Mouse (Mus musculus): Measurements from ENCODE around the gene Lrrc26. TPM values are rescaled to one million over a fixed set of nuclear protein-coding genes. Genes with fewer than 3 reads are reported as not detected.
A peak's percentile ranks its signal among the peaks of the same experiment; 100 is the strongest.

Gene Lrrc26
- polyA plus RNA-seq, 1 experiment from 2014 or later, result 0.89 TPM

- no peaks in the 10 kb centered on the region for H3K9me3 ChIP-seq (replicated peaks; ENCODE audit: control insufficient read depth, low read length)
- H3K4me2 ChIP-seq (ENCODE audit: low read depth, low read length), result peak overlapping the region; percentile 96
- H3K36me3 ChIP-seq (ENCODE audit: control insufficient read depth, insufficient read depth), result peaks cover 35% of the 10 kb centered on the region
- peak overlapping the region; percentile 65 for H3K27ac ChIP-seq (ENCODE audit: low read length)
- H3K4me1 ChIP-seq (ENCODE audit: control insufficient read depth, insufficient read depth, low read length), result peaks cover 19% of the 10 kb centered on the region
- H3K9ac ChIP-seq (ENCODE audit: low read length), result peak overlapping the region; percentile 82
- 0% methylated on average over 23 of the region's 29 CpGs for WGBS
- H3K27me3 ChIP-seq (ENCODE audit: control insufficient read depth, insufficient read depth, low read length), result no peaks in the 10 kb centered on the region
- ATAC-seq (replicated peaks; ENCODE audit: extremely low read depth, insufficient read depth, low FRiP score), result peak; percentile 47
- H3K4me3 ChIP-seq (ENCODE audit: low read length), result peak overlapping the region; percentile 78
These were observed 17.2 kb upstream of the Lrrc26 start for GRCm38 (mm10) chr2:25272515-25272914.

- peaks cover 40% of the 10 kb centered on the region for H3K36me3 ChIP-seq (ENCODE audit: control insufficient read depth, insufficient read depth)
- WGBS, result 32% methylated on average over 16 of the region's 16 CpGs
These were observed 16.7 kb upstream of the Lrrc26 start for GRCm38 (mm10) chr2:25273010-25273409.

DNA sequence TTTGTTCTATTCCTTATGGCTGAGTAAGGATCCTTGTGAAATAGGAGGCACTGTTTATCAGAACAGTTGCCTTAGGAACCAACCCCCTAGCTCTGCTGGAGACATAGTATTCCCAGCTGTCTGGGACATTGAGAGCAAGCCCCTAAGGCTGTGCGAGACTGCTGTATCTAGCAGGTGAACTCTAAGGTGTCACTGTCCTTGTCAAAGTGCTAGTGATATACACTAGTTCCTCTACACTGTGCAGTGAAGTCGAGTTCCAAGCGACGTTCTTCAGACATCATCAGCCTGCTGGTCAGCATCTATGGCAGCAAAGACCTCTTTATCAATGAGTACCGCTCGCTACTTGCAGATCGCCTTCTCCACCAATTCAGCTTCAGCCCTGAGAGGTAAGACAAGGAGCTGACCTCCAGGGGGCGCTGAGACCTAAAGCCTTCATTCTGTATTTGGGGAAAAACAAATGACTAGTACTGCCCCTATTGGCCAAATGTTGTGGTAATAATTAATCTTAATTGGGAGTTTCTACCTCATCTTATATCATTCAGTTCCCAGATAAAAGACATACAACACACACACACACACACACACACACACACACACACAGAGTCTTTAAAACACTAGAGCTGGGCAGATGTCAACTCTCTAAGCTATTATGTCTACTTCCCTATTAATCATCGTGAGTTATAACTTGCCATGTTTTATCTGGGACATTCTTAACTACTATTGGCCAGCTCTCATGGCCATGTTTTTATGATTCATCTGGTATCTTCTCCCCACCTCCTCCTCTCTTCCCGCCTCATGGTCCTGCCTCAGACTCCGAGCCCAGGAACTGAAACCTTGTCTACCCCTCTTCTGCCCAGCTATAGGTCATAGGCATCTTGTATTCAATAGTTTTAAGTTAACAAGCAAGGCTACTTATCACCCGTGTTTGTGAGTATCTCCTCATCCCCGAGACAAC is 10.5 kb upstream of the Lrrc26 start:
- H3K9me3 ChIP-seq (replicated peaks; ENCODE audit: control insufficient read depth, low read length), result no peaks in the 10 kb centered on the region
- H3K27ac ChIP-seq (ENCODE audit: low read length), result no peak overlapping the region
- peak; percentile 58; the same call in 1 of the 2 replicates for ATAC-seq (replicated peaks; ENCODE audit: extremely low read depth, insufficient read depth, low FRiP score)
- no peak overlapping the region for H3K4me2 ChIP-seq (ENCODE audit: low read depth, low read length)
- H3K9ac ChIP-seq (ENCODE audit: low read length), result no peak overlapping the region
- no peak overlapping the region for H3K4me3 ChIP-seq (ENCODE audit: low read length)
- 60% methylated on average over 13 of the region's 13 CpGs for WGBS
- no peaks in the 10 kb centered on the region for H3K4me1 ChIP-seq (ENCODE audit: control insufficient read depth, insufficient read depth, low read length)
- no peaks in the 10 kb centered on the region for H3K27me3 ChIP-seq (ENCODE audit: control insufficient read depth, insufficient read depth, low read length)
- H3K36me3 ChIP-seq (ENCODE audit: control insufficient read depth, insufficient read depth), result peaks cover 72% of the 10 kb centered on the region

More at GRCm38 (mm10) chr2:25273010-25273409, 16.7 kb upstream of the Lrrc26 start:
- peak overlapping the region; percentile 65 for H3K27ac ChIP-seq (ENCODE audit: low read length)
- H3K4me3 ChIP-seq (ENCODE audit: low read length), result peak overlapping the region; percentile 78
- no peaks in the 10 kb centered on the region for H3K27me3 ChIP-seq (ENCODE audit: control insufficient read depth, insufficient read depth, low read length)
- no peak for ATAC-seq (replicated peaks; ENCODE audit: extremely low read depth, insufficient read depth, low FRiP score)
- no peaks in the 10 kb centered on the region for H3K9me3 ChIP-seq (replicated peaks; ENCODE audit: control insufficient read depth, low read length)
- H3K9ac ChIP-seq (ENCODE audit: low read length), result peak overlapping the region; percentile 82
- peak overlapping the region; percentile 96 for H3K4me2 ChIP-seq (ENCODE audit: low read depth, low read length)
- H3K4me1 ChIP-seq (ENCODE audit: control insufficient read depth, insufficient read depth, low read length), result peaks cover 17% of the 10 kb centered on the region

DNA sequence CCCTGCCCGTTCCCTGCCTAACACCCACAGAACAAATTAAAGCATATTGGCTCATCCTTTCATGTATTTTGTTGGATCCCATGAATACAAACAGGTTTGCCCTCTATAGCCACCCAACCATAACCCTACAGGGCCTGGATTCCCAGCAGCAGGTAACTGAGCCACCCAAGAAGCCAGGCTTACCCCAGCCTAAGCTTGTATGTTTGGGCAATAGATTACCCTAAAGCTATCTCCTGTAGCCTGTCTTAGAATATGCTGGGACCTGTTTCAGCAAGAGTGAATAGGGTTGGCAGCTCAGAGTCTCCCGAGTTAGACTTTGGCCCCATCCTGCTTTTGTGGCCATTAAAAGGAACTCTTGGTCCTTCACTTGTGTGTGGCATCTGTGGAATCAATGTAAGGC is 4.2 kb upstream of the Lrrc26 start:
- H3K9me3 ChIP-seq (replicated peaks; ENCODE audit: control insufficient read depth, low read length), result no peaks in the 10 kb centered on the region
- no peak for ATAC-seq (replicated peaks; ENCODE audit: extremely low read depth, insufficient read depth, low FRiP score)
- H3K27me3 ChIP-seq (ENCODE audit: control insufficient read depth, insufficient read depth, low read length), result peaks cover 29% of the 10 kb centered on the region
- H3K4me1 ChIP-seq (ENCODE audit: control insufficient read depth, insufficient read depth, low read length), result peaks cover 8% of the 10 kb centered on the region; the same call in 1 of the 2 replicates
- WGBS, result 86% methylated on average over 2 of the region's 2 CpGs
- no peak overlapping the region for H3K9ac ChIP-seq (ENCODE audit: low read length)
- H3K36me3 ChIP-seq (ENCODE audit: control insufficient read depth, insufficient read depth), result peaks cover 41% of the 10 kb centered on the region
- H3K4me3 ChIP-seq (ENCODE audit: low read length), result no peak overlapping the region
- H3K4me2 ChIP-seq (ENCODE audit: low read depth, low read length), result no peak overlapping the region
- no peak overlapping the region for H3K27ac ChIP-seq (ENCODE audit: low read length)

DNA sequence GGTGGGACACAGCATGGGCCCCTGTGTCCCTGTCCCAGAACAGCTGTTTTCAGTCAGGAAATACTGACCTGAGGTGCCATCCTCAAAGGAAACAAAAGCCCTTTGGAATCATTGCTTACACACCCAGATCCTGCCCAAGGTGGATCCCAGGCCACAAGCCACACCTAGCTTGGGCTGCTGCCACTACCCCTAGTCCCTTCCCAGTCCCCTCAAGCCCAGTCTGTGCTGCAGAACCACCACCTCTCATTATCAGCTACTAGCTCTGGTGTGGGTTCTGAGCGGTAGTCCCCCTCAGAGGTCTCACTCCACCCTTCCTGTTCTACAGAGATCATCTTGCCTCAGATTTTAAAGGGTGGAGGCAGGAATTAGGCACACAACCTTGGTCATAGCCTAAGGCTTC is 3.4 kb upstream of the Lrrc26 start:
- no peak overlapping the region for H3K4me2 ChIP-seq (ENCODE audit: low read depth, low read length)
- no peaks in the 10 kb centered on the region for H3K9me3 ChIP-seq (replicated peaks; ENCODE audit: control insufficient read depth, low read length)
- peaks cover 11% of the 10 kb centered on the region; the same call in 1 of the 2 replicates for H3K4me1 ChIP-seq (ENCODE audit: control insufficient read depth, insufficient read depth, low read length)
- H3K9ac ChIP-seq (ENCODE audit: low read length), result no peak overlapping the region
- ATAC-seq (replicated peaks; ENCODE audit: extremely low read depth, insufficient read depth, low FRiP score), result no peak
- no peak overlapping the region; the same call in 1 of the 2 replicates for H3K27ac ChIP-seq (ENCODE audit: low read length)
- WGBS, result 71% methylated on average over 1 of the region's 1 CpGs
- H3K4me3 ChIP-seq (ENCODE audit: low read length), result no peak overlapping the region
- H3K36me3 ChIP-seq (ENCODE audit: control insufficient read depth, insufficient read depth), result peaks cover 33% of the 10 kb centered on the region
- H3K27me3 ChIP-seq (ENCODE audit: control insufficient read depth, insufficient read depth, low read length), result peaks cover 36% of the 10 kb centered on the region

- 0 out of 2 replicates have a peak, but pooled peaks have one; percentile 28 for ATAC-seq (replicated peaks; ENCODE audit: extremely low read depth, insufficient read depth, low FRiP score)
These were observed 2.7 kb upstream of the Lrrc26 start for GRCm38 (mm10) chr2:25286837-25287636.

GRCm38 (mm10) chr2:25287927-25288649 is 1.6 kb upstream of the Lrrc26 start, which contains the start of gene Tmem210:
Gene Tmem210, plus strand, starts transcription at chr2:25288145.
- Histone ChIP-seq H3K4me3 (ENCODE audit: low read length) (no peak within 1 kb of the TSS), H3K27me3 (ENCODE audit: control insufficient read depth, insufficient read depth, low read length) (peaks cover 54% of the 10 kb centered on the region), H3K9ac (ENCODE audit: low read length) (no peak within 1 kb of the TSS), H3K9me3 (replicated peaks; ENCODE audit: control insufficient read depth, low read length) (no peaks in the 10 kb centered on the region), H3K4me2 (ENCODE audit: low read depth, low read length) (no peak within 1 kb of the TSS), H3K27ac (ENCODE audit: low read length) (no peak within 1 kb of the TSS), H3K4me1 (ENCODE audit: control insufficient read depth, insufficient read depth, low read length) (peaks cover 13% of the 10 kb centered on the region), H3K36me3 (ENCODE audit: control insufficient read depth, insufficient read depth) (peaks cover 22% of the 10 kb centered on the region)
- WGBS, result 80% methylated on average over 6 of the region's 6 CpGs
- ATAC-seq (replicated peaks; ENCODE audit: extremely low read depth, insufficient read depth, low FRiP score), result no peak

More at GRCm38 (mm10) chr2:25286837-25287636, 2.7 kb upstream of the Lrrc26 start:
- H3K4me3 ChIP-seq (ENCODE audit: low read length), result no peak overlapping the region
- H3K4me2 ChIP-seq (ENCODE audit: low read depth, low read length), result no peak overlapping the region
- H3K27ac ChIP-seq (ENCODE audit: low read length), result no peak overlapping the region
- 36% methylated on average over 7 of the region's 7 CpGs for WGBS
- H3K4me1 ChIP-seq (ENCODE audit: control insufficient read depth, insufficient read depth, low read length), result peaks cover 11% of the 10 kb centered on the region
- peaks cover 44% of the 10 kb centered on the region for H3K27me3 ChIP-seq (ENCODE audit: control insufficient read depth, insufficient read depth, low read length)
- no peaks in the 10 kb centered on the region for H3K9me3 ChIP-seq (replicated peaks; ENCODE audit: control insufficient read depth, low read length)
- H3K36me3 ChIP-seq (ENCODE audit: control insufficient read depth, insufficient read depth), result peaks cover 30% of the 10 kb centered on the region
- no peak overlapping the region for H3K9ac ChIP-seq (ENCODE audit: low read length)

DNA sequence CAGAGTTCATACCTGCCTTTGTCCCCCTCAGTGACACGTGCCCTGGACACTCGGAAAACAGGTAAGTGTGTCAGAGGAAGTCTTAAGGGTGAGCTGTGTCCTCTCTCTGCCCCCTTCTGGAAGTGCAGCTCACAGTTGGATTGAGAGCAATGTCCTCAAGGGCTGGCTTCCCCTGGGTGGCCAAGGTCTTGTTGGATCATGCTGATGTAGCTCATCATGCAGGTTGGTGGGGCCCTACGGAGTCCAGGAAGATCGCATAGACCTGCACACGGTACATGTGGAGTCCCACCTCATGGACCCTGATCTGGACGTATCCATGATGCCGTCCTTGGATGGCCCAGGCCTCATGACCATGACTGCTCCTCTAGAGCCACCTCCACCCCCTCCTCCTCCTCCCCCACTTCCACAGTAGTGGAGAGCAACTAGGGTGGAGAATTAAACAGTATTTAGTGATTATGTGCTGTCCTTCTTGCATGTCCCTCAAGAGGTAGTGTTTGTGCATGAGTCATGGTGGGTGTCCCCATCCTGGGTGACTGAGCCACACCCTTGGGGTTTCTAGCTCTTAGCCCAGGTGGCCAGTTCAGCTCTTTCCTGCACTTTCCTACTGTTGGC is 875 bp upstream of the Lrrc26 start:
- Histone ChIP-seq H3K9ac (ENCODE audit: low read length) (no peak overlapping the region), H3K36me3 (ENCODE audit: control insufficient read depth, insufficient read depth) (peaks cover 17% of the 10 kb centered on the region), H3K27ac (ENCODE audit: low read length) (no peak overlapping the region), H3K27me3 (ENCODE audit: control insufficient read depth, insufficient read depth, low read length) (peaks cover 61% of the 10 kb centered on the region), H3K4me1 (ENCODE audit: control insufficient read depth, insufficient read depth, low read length) (peaks cover 13% of the 10 kb centered on the region), H3K4me3 (ENCODE audit: low read length) (no peak overlapping the region), H3K4me2 (ENCODE audit: low read depth, low read length) (no peak overlapping the region), H3K9me3 (replicated peaks; ENCODE audit: control insufficient read depth, low read length) (no peaks in the 10 kb centered on the region)
- no peak for ATAC-seq (replicated peaks; ENCODE audit: extremely low read depth, insufficient read depth, low FRiP score)
- 78% methylated on average over 7 of the region's 7 CpGs for WGBS
